Mouse (Mus musculus) heart, embryonic 12.5 days (tissue): ENCODE data around the gene 2010111I01Rik. TPM values are rescaled to one million over a fixed set of nuclear protein-coding genes. Genes with fewer than 3 reads are reported as not detected.
A peak's percentile ranks its signal among the peaks of the same experiment; 100 is the strongest.

Source experiments
- ATAC-seq: fragments of 200-750 bp; cut with Nextera tagmentation; 2 replicates; pipeline ENCODE4 v1.8.0; 2017; ENCODE audit warnings: moderate TSS enrichment, moderate library complexity; ENCODE audit not compliant: insufficient number of reproducible peaks, low FRiP score
- H3K27ac ChIP-seq: fragments of 300-500 bp; sonication (generic); 2 replicates; pipeline ENCODE4 v1.5.1; 2016; ENCODE audit warnings: mild to moderate bottlenecking, moderate library complexity; ENCODE audit not compliant: poor library complexity, severe bottlenecking
- H3K27me3 ChIP-seq: fragments of 300-500 bp; sonication (generic); replicated peaks from 2 replicates; pipeline ENCODE4 v1.6.1; 2016; ENCODE audit warnings: mild to moderate bottlenecking, moderate library complexity
- H3K36me3 ChIP-seq: fragments of 300-500 bp; sonication (generic); 2 replicates; pipeline ENCODE4 v1.6.1; 2016; ENCODE audit warnings: mild to moderate bottlenecking, moderate library complexity
- H3K4me1 ChIP-seq: fragments of 300-500 bp; sonication (generic); replicated peaks from 2 replicates; pipeline ENCODE4 v1.6.1; 2016; ENCODE audit warnings: mild to moderate bottlenecking
- H3K4me2 ChIP-seq: fragments of 300-500 bp; sonication (generic); 2 replicates; pipeline ENCODE4 v1.6.1; 2016; ENCODE audit warnings: mild to moderate bottlenecking, moderate library complexity
- H3K4me3 ChIP-seq: fragments of 300-500 bp; sonication (generic); 2 replicates; pipeline ENCODE4 v1.5.1; 2016; ENCODE audit warnings: mild to moderate bottlenecking
- H3K9ac ChIP-seq: fragments of 300-500 bp; sonication (generic); 2 replicates; pipeline ENCODE4 v1.6.1; 2016; ENCODE audit warnings: mild to moderate bottlenecking, moderate library complexity
- H3K9me3 ChIP-seq: fragments of 300-500 bp; sonication (generic); replicated peaks from 2 replicates; pipeline ENCODE4 v1.6.1; 2016; ENCODE audit warnings: mild to moderate bottlenecking, moderate library complexity
- WGBS: fragments of 180-500 bp; shearing (Covaris S2); methylation state at CpG from one replicate; pipeline ENCODE4 v1.1.7; 2016; 5-methylcytosine and 5-hydroxymethylcytosine counted together
- polyA plus RNA-seq: library from polyadenylated mRNA; unstranded; fragments of >200 nt; fragmentation: Nextera tagmentation; extraction: Ambion mirVana; gene quantifications from 2 replicates; pipeline ENCODE4 v1.2.1, GENCODE M21; 2016

Gene 2010111I01Rik
- polyA plus RNA-seq, 1 experiment from 2014 or later, result 53.5 TPM

DNA sequence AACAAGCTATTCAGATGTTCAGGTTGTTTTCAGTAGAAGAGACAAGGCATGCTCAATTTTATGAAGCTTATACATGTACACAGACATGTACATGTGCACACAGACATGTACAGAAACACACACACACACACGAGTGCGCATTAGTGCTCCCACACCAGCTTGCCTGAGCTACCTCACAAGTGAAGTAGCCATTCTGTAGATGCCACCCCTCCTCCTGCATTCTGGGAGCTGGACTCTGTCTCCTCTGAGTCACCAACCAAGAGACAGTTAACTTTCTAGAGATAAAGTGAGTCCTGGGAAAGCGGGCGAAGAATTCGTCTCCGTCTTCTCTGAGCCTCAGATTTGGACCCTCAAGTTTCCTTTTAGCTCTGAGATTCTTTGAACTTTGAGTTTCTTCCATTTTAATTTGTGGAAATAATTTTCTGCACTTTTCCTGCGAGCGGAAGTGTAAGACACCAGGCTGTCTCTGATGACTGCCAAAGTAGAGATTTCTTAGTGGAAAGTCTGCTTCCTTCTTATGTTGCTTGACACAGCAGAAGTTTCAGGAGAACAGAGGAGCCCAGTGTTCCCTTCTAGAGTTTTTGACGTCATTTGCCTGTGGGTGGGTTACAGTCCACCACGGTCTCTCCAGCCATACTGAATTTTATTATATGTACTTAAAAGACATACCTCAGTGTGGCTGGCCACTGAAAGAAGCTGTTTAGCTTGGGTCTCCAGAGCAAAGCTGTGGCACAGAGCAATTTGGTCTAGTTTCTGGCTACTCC, 175.0 kb downstream of the 2010111I01Rik start:
- Histone ChIP-seq H3K4me1 (peaks cover 13% of the 10 kb centered on the region; the same call in 1 of the 2 replicates), H3K27me3 (no peaks in the 10 kb centered on the region), H3K36me3 (no peaks in the 10 kb centered on the region), H3K9ac (no peak overlapping the region), H3K4me2 (no peak overlapping the region), H3K9me3 (no peaks in the 10 kb centered on the region), H3K27ac (peak overlapping the region; percentile 66), H3K4me3 (no peak overlapping the region)
- ATAC-seq, result no peak
- 53% methylated on average over 10 of the region's 10 CpGs for WGBS

DNA sequence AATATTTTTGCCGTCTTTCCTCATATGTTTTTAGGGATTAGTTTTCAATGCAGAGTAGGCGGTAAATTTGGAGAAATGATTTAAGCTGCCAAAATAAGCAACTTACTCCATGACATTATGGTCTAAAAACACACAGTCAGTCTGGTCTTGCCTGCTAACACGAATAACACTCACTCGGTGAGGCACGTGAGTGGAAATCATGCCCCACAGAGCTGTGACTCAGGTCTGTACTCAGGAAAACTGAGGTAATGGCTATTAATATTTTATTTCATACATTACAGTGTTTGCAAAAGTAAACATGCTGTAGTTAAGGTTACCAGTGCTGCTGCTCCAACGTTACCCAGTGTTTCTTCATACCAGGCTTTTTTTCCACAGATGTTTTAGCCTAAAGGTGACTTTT, 176.1 kb downstream of the 2010111I01Rik start:
- no peaks in the 10 kb centered on the region for H3K36me3 ChIP-seq
- H3K27ac ChIP-seq, result no peak overlapping the region; the same call in 1 of the 2 replicates
- peaks cover 13% of the 10 kb centered on the region; the same call in 1 of the 2 replicates for H3K4me1 ChIP-seq
- H3K9ac ChIP-seq, result no peak overlapping the region
- H3K27me3 ChIP-seq, result no peaks in the 10 kb centered on the region
- 77% methylated on average over 6 of the region's 6 CpGs for WGBS
- ATAC-seq, result no peak
- H3K9me3 ChIP-seq, result no peaks in the 10 kb centered on the region
- no peak overlapping the region for H3K4me3 ChIP-seq
- no peak overlapping the region for H3K4me2 ChIP-seq

GRCm38 (mm10) chr13:63141275-63141674, 176.6 kb downstream of the 2010111I01Rik start:
- Histone ChIP-seq H3K27me3 (no peaks in the 10 kb centered on the region), H3K9me3 (no peaks in the 10 kb centered on the region), H3K4me1 (peaks cover 13% of the 10 kb centered on the region; the same call in 1 of the 2 replicates), H3K36me3 (no peaks in the 10 kb centered on the region), H3K9ac (no peak overlapping the region), H3K27ac (no peak overlapping the region), H3K4me2 (no peak overlapping the region), H3K4me3 (no peak overlapping the region)
- no peak for ATAC-seq

DNA sequence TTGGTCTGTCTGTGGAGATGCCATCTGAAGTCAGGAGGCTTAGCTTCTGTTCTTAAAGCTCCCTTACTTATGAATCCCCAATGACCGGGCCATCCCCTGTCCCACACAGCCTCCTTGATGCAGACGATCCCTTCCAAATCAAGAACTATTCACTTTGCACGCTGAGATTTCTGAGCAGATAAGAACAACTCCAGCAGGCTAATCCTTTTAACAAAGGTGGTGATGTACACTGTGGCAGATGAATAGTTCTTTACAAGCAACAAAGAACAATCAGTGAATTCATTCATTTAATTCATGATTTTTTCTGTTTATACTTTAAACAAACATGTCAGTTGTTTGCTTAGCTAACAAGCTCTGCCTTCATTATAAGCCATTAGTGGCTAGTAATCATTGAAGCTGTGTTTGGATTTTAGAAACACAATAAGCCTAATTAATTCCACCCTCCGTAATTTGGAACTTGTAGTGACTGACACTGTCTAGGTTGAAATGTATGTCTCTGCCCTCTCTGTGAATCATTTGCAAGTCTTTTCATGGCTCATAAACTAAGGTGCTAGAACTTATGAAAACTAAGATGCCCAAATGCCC, 182.0 kb downstream of the 2010111I01Rik start:
- H3K4me2 ChIP-seq, result no peak overlapping the region
- no peak for ATAC-seq
- H3K9me3 ChIP-seq, result no peaks in the 10 kb centered on the region
- no peaks in the 10 kb centered on the region for H3K27me3 ChIP-seq
- no peak overlapping the region for H3K27ac ChIP-seq
- H3K4me1 ChIP-seq, result peaks cover 15% of the 10 kb centered on the region
- H3K4me3 ChIP-seq, result no peak overlapping the region
- H3K9ac ChIP-seq, result no peak overlapping the region
- 72% methylated on average over 4 of the region's 4 CpGs for WGBS
- no peaks in the 10 kb centered on the region for H3K36me3 ChIP-seq

DNA sequence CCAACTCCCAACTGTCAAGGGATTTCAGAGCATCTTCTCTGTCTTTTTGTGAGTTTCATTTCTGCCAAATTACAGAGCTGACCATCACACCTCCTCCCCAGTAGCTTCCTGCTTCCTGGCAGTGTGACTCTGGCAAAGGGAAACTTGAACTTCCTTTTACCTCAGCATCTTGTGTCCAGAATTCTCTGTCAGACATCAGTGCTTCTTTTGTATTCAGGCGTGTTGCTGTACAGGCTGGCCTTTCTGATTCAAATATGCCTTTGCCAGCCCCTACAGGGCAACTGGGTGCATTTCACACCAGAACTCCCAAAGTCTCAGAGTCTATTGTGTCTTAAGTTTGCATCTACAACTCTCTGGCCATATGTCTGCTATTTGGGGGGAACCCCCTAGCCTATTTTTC, 183.5 kb downstream of the 2010111I01Rik start:
- Histone ChIP-seq H3K27me3 (no peaks in the 10 kb centered on the region), H3K36me3 (no peaks in the 10 kb centered on the region), H3K4me2 (no peak overlapping the region), H3K4me3 (no peak overlapping the region), H3K9me3 (no peaks in the 10 kb centered on the region), H3K27ac (no peak overlapping the region; the same call in 1 of the 2 replicates), H3K9ac (no peak overlapping the region), H3K4me1 (peaks cover 18% of the 10 kb centered on the region)
- no peak for ATAC-seq
- WGBS, result 54% methylated on average over 1 of the region's 1 CpGs

GRCm38 (mm10) chr13:63150470-63151020, 185.9 kb downstream of the 2010111I01Rik start:
- Histone ChIP-seq H3K9ac (no peak overlapping the region), H3K9me3 (no peaks in the 10 kb centered on the region), H3K27me3 (no peaks in the 10 kb centered on the region), H3K4me3 (no peak overlapping the region), H3K4me1 (peaks cover 30% of the 10 kb centered on the region), H3K27ac (peak overlapping the region; percentile 76), H3K4me2 (no peak overlapping the region), H3K36me3 (no peaks in the 10 kb centered on the region)
- ATAC-seq, result no peak
- 37% methylated on average over 2 of the region's 2 CpGs for WGBS

DNA sequence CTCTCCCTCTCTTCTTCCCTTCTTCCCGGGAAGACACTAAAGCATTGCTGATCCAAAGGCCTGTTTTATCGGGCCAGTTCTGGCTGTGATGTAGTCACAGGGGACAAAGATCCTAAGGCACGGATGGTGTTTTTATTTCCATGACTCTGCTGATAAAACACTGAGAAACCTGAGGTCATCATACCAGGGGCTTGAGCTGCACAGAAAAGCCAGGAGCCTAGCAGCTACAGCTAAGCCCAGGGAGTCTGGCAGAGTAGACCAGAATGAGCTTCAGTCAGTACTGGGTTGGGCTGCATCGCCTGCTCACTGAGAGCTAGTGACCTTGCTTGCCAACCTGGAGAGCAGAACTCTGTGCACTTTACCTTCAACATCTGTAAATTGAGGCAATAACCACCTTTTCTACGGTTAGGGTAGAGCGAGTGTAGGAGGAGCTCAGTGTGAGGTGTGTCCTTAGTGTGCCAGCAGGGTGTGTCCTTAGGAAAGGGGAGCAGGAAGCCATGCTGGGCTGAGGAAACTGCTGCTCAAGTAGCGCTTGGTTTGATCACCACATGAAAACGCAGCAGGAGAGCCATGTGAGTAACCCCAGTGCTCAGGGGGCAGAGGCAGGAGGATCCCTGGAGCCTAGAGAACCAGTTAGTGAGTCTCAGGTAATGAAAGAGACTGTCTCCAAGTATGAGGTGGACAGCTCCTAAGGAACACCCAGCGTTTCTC, 186.5 kb downstream of the 2010111I01Rik start:
- H3K9me3 ChIP-seq, result no peaks in the 10 kb centered on the region
- H3K4me3 ChIP-seq, result no peak overlapping the region
- H3K27me3 ChIP-seq, result no peaks in the 10 kb centered on the region
- peaks cover 30% of the 10 kb centered on the region for H3K4me1 ChIP-seq
- ATAC-seq, result peak; percentile 83
- H3K4me2 ChIP-seq, result no peak overlapping the region
- H3K9ac ChIP-seq, result no peak overlapping the region
- no peaks in the 10 kb centered on the region for H3K36me3 ChIP-seq
- peak overlapping the region; percentile 76 for H3K27ac ChIP-seq
- 53% methylated on average over 9 of the region's 9 CpGs for WGBS

GRCm38 (mm10) chr13:63152498-63152897, 187.8 kb downstream of the 2010111I01Rik start:
- Histone ChIP-seq H3K4me2 (no peak overlapping the region), H3K9me3 (no peaks in the 10 kb centered on the region), H3K4me3 (no peak overlapping the region), H3K4me1 (peaks cover 30% of the 10 kb centered on the region), H3K9ac (no peak overlapping the region), H3K27me3 (no peaks in the 10 kb centered on the region), H3K27ac (no peak overlapping the region), H3K36me3 (no peaks in the 10 kb centered on the region)
- WGBS, result 70% methylated on average over 3 of the region's 3 CpGs
- ATAC-seq, result no peak

DNA sequence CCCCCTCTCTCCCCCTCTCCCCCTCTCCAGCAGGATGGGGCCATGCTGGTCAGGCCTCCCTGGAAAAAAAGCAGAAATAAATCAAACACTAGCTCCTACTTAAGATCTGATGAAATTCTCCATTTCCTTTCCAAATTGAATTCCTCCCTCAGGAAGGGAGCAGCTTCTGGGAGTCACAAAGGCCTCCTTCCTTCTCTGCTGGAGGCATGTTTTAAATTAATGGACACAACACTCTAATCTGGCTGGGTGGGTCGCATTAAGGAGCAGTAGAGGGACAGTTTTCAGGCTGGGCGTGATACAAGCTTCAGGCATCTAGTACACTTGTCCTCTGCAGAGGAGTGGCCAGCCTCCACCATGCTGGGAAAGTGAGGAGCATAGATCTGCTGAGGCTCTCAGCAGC, 188.7 kb downstream of the 2010111I01Rik start:
- WGBS, result 45% methylated on average over 2 of the region's 2 CpGs
- Histone ChIP-seq H3K4me2 (no peak overlapping the region), H3K36me3 (no peaks in the 10 kb centered on the region), H3K27me3 (no peaks in the 10 kb centered on the region), H3K9me3 (no peaks in the 10 kb centered on the region), H3K27ac (no peak overlapping the region; the same call in 1 of the 2 replicates), H3K9ac (no peak overlapping the region), H3K4me1 (peaks cover 30% of the 10 kb centered on the region), H3K4me3 (no peak overlapping the region)
- no peak for ATAC-seq

DNA sequence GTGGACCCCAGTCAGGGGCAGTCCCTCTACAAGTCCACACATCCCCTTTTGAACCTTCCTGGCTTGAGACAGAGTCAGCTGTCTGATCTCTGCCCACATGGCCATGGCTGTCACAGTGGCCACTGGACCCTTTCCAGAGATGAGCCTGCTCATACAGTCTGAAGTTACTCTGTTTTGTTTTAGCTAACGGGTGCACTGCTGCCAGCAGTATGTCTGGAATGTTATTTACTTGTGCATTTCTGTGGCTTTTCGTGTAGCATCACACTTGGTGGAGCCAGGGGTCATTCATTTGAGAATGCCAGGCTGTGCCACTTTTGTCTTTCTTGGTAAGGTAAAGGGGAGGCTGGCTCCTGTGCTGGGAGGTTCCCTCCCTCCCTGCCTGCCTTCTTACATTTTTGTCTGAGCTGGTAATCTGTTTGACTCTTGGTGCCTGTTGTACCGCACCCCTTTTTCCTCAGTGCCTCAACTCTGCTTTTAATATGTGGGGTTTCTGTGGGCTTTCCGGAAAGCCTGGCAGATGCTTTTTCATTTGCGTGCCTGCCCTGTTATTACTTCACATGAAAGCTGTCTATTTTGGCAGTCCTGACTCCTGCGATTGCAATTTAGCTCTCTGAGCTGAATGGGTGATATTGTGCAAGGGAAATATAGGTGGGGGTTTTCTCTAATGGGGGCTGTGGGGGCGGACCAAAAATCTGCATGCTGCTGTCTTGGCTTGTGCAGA, 190.3 kb downstream of the 2010111I01Rik start:
- no peak overlapping the region for H3K4me3 ChIP-seq
- no peak overlapping the region for H3K9ac ChIP-seq
- H3K4me2 ChIP-seq, result no peak overlapping the region
- H3K27ac ChIP-seq, result no peak overlapping the region
- no peaks in the 10 kb centered on the region for H3K9me3 ChIP-seq
- no peaks in the 10 kb centered on the region for H3K27me3 ChIP-seq
- peaks cover 30% of the 10 kb centered on the region for H3K4me1 ChIP-seq
- H3K36me3 ChIP-seq, result no peaks in the 10 kb centered on the region
- ATAC-seq, result peak; percentile 29; the same call in 1 of the 2 replicates
- WGBS, result 60% methylated on average over 7 of the region's 7 CpGs
